Mouse (Mus musculus): ENCODE data around the gene Zfp341.

- TF ChIP-seq MAX (IDR thresholded peaks at IDR 0.05; ENCODE audit: low read depth) (no peak), MYOG (IDR thresholded peaks at IDR 0.05; ENCODE audit: control insufficient read depth in 1 of 3, insufficient read depth in 1 of 3, insufficient read length in 2 of 3, low read depth in 2 of 3) (no peak), POLR2A (IDR thresholded peaks at IDR 0.05; ENCODE audit: insufficient read length, low read depth) (no peak), USF1 (IDR thresholded peaks at IDR 0.05; ENCODE audit: low read depth) (no peak), TCF3 (IDR thresholded peaks at IDR 0.05; ENCODE audit: insufficient read length, low read depth) (no peak), CEBPB (IDR thresholded peaks at IDR 0.05; ENCODE audit: insufficient read depth, poor library complexity, severe bottlenecking) (no peak), POLR2AphosphoS2 (IDR thresholded peaks at IDR 0.05; ENCODE audit: insufficient read length, low read depth) (no peak), MYOD1 (IDR thresholded peaks at IDR 0.05; ENCODE audit: control insufficient read depth in 1 of 3, insufficient read length in 2 of 3, low read depth in 2 of 3) (no peak)
Measured at GRCm38 (mm10) chr2:154685772-154686171, 72.7 kb downstream of the Zfp341 start.

Measured in myocyte (in vitro differentiated cells).